Mouse (Mus musculus): ENCODE measurements at regions not wholly inside any gene's neighbourhood (a gene's known extent, or its start where the extent isn't known, plus 50 kb on each side); places are given as distances from the start of the nearest gene placed in this dataset.

DNA sequence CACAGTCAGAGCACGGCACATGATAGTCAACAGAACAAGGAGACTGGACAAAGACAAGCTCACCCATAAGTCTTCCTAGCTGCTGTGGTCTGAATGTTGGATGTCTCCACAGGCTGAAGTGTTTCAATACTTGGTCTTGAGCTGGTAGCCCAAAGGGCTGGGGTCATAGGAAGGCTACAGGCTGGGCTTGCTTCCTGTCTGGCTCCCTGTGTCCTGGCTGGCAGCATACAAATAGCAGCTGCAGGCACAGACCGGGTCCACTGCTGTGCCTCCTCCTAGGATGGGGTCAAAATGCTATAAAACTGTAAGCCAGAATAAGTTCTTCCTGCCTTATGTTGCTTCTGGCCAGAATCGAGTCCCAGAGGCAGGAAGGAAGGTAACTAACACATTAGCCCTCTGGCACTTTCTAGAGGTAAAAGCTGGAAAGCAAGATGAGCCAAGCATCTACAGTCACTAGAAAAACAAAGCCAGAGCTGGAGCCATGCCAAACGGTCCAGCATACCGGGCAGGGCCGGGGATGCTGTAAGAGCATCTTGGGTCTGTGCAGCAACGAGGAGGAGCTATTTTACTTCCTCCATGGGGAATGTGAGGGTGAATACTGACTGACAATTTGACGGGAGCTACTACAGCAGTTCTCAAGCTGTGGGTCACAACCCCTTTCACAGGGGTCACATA lies 93.2 kb upstream of the Prok2 start:
- Histone ChIP-seq H3K79me2 (ENCODE audit: control insufficient read depth, insufficient read depth, low read length, poor library complexity) (no peaks in the 10 kb centered on the region), H3K4me3 (ENCODE audit: control insufficient read depth in 1 of 2, insufficient read depth in 1 of 2, low read depth in 2 of 2, low read length in 2 of 2) (no peak overlapping the region), H3K9me3 (replicated peaks; ENCODE audit: insufficient read depth, low read length) (no peaks in the 10 kb centered on the region), H3K27me3 (ENCODE audit: control insufficient read depth in 1 of 2, insufficient read depth in 2 of 2, low read length in 2 of 2) (no peaks in the 10 kb centered on the region; a peak in 1 of 4 replicates), H3K36me3 (ENCODE audit: control insufficient read depth in 1 of 2, insufficient read depth in 2 of 2, low read length in 2 of 2) (no peaks in the 10 kb centered on the region), H3K4me1 (ENCODE audit: control insufficient read depth in 1 of 2, insufficient read depth in 2 of 2, low read length in 2 of 2) (no peaks in the 10 kb centered on the region), H3K9ac (ENCODE audit: control insufficient read depth, low read depth, low read length, poor library complexity, severe bottlenecking) (no peak overlapping the region), H3K27ac (ENCODE audit: control insufficient read depth, low read depth, low read length) (no peak overlapping the region)
- TF ChIP-seq USF2 (IDR thresholded peaks at IDR 0.05; ENCODE audit: borderline replicate concordance in 1 of 2, insufficient read depth in 1 of 2, low read depth in 1 of 2, low read length in 2 of 2) = no peak
- no peak for TF ChIP-seq ZMIZ1 (IDR thresholded peaks at IDR 0.05; ENCODE audit: low read depth, low read length)
- TF ChIP-seq MAZ (IDR thresholded peaks at IDR 0.05; ENCODE audit: low read depth, low read length) = no peak
- no peak for TF ChIP-seq TCF12 (IDR thresholded peaks at IDR 0.05; ENCODE audit: low read depth, low read length)
- no peak for TF ChIP-seq EP300 (IDR thresholded peaks at IDR 0.05; ENCODE audit: low read depth in 1 of 2, low read length in 2 of 2)
- DNase-seq (ENCODE audit: low read depth, low spot score) = no peak

- Histone ChIP-seq H3K27me3 (ENCODE audit: control insufficient read depth in 1 of 2, insufficient read depth in 2 of 2, low read length in 2 of 2) (no peaks in the 10 kb centered on the region; a peak in 1 of 4 replicates), H3K27ac (ENCODE audit: control insufficient read depth, low read depth, low read length) (no peak overlapping the region)
Measured at GRCm38 (mm10) chr6:99818486-99818885, 92.3 kb upstream of the Prok2 start.

DNA sequence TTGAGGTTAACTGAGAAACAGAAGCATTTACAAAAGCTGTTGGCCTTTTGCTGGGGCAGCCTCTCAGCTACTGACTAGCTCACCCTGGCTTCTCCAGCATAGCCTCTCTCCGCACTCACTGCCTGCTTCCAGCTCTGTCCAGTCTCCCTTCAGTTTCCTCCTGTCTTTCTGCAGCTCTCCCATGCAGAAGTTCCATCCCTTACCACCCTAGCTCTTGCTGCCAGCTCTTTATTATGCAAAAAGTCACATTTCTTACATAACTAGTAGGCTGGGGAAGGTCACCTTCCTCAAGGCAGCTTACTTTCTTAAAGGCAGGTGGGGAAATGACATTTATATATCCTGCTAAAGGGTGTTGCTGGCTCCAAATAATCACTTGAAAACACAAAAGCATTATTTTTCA lies 91.1 kb upstream of the Prok2 start:
- no peaks in the 10 kb centered on the region for H3K4me1 ChIP-seq (ENCODE audit: control insufficient read depth in 1 of 2, insufficient read depth in 2 of 2, low read length in 2 of 2)
- H3K9ac ChIP-seq (ENCODE audit: control insufficient read depth, low read depth, low read length, poor library complexity, severe bottlenecking) = no peak overlapping the region
- no peaks in the 10 kb centered on the region for H3K36me3 ChIP-seq (ENCODE audit: control insufficient read depth in 1 of 2, insufficient read depth in 2 of 2, low read length in 2 of 2)
- H3K9me3 ChIP-seq (replicated peaks; ENCODE audit: insufficient read depth, low read length) = no peaks in the 10 kb centered on the region
- TF ChIP-seq CHD2 (IDR thresholded peaks at IDR 0.05; ENCODE audit: low read length) (no peak), GABPA (IDR thresholded peaks at IDR 0.05; ENCODE audit: low read depth, low read length) (no peak), POLR2A (IDR thresholded peaks at IDR 0.05; ENCODE audit: control insufficient read depth in 1 of 2, insufficient read depth in 1 of 2, low read depth in 1 of 2, low read length in 2 of 2, poor library complexity in 1 of 2) (no peak), CHD1 (IDR thresholded peaks at IDR 0.05; ENCODE audit: low read depth, low read length) (no peak), ZNF384 (IDR thresholded peaks at IDR 0.05; ENCODE audit: low read depth, low read length) (no peak), JUND (IDR thresholded peaks at IDR 0.05; ENCODE audit: low read depth, low read length) (no peak)
- H3K79me2 ChIP-seq (ENCODE audit: control insufficient read depth, insufficient read depth, low read length, poor library complexity) = no peaks in the 10 kb centered on the region
- no peak overlapping the region for H3K27ac ChIP-seq (ENCODE audit: control insufficient read depth, low read depth, low read length)
- no peaks in the 10 kb centered on the region; a peak in 1 of 4 replicates for H3K27me3 ChIP-seq (ENCODE audit: control insufficient read depth in 1 of 2, insufficient read depth in 2 of 2, low read length in 2 of 2)
- no peak overlapping the region for H3K4me3 ChIP-seq (ENCODE audit: control insufficient read depth in 1 of 2, insufficient read depth in 1 of 2, low read depth in 2 of 2, low read length in 2 of 2)
- DNase-seq (ENCODE audit: low read depth, low spot score) = no peak

More at GRCm38 (mm10) chr6:99818486-99818885, 92.3 kb upstream of the Prok2 start:
- H3K4me3 ChIP-seq (ENCODE audit: control insufficient read depth in 1 of 2, insufficient read depth in 1 of 2, low read depth in 2 of 2, low read length in 2 of 2) = no peak overlapping the region
- H3K4me1 ChIP-seq (ENCODE audit: control insufficient read depth in 1 of 2, insufficient read depth in 2 of 2, low read length in 2 of 2) = no peaks in the 10 kb centered on the region
- no peak overlapping the region for H3K9ac ChIP-seq (ENCODE audit: control insufficient read depth, low read depth, low read length, poor library complexity, severe bottlenecking)
- H3K9me3 ChIP-seq (replicated peaks; ENCODE audit: insufficient read depth, low read length) = no peaks in the 10 kb centered on the region
- H3K79me2 ChIP-seq (ENCODE audit: control insufficient read depth, insufficient read depth, low read length, poor library complexity) = no peaks in the 10 kb centered on the region
- TF ChIP-seq MEF2A (IDR thresholded peaks at IDR 0.05; ENCODE audit: extremely low read depth, insufficient replicate concordance, low read depth, low read length, poor library complexity, severe bottlenecking) (no peak), KAT2A (conservative IDR thresholded peaks at IDR 0.05; ENCODE audit: low read depth, low read length) (no peak), SMC3 (IDR thresholded peaks at IDR 0.05; ENCODE audit: low read depth, low read length) (no peak), E2F4 (IDR thresholded peaks at IDR 0.05; ENCODE audit: borderline replicate concordance, low read depth, low read length) (no peak), UBTF (IDR thresholded peaks at IDR 0.05; ENCODE audit: borderline replicate concordance, insufficient read depth, low read depth, low read length) (no peak), TCF12 (IDR thresholded peaks at IDR 0.05; ENCODE audit: low read depth, low read length) (no peak), ZC3H11A (IDR thresholded peaks at IDR 0.05; ENCODE audit: low read depth, low read length) (no peak), MYC (IDR thresholded peaks at IDR 0.05; ENCODE audit: low read depth, low read length) (no peak), MAFK (IDR thresholded peaks at IDR 0.05; ENCODE audit: borderline replicate concordance, low read depth, low read length) (no peak), EP300 (IDR thresholded peaks at IDR 0.05; ENCODE audit: low read depth in 1 of 2, low read length in 2 of 2) (no peak), USF1 (IDR thresholded peaks at IDR 0.05; ENCODE audit: low read depth, low read length) (no peak), NELFE (IDR thresholded peaks at IDR 0.05; ENCODE audit: low read depth, low read length) (no peak), ETS1 (IDR thresholded peaks at IDR 0.05; ENCODE audit: low read depth, low read length) (no peak), RAD21 (IDR thresholded peaks at IDR 0.05; ENCODE audit: low read depth, low read length) (no peak), POLR2AphosphoS2 (IDR thresholded peaks at IDR 0.05; ENCODE audit: low read length) (no peak), CTCF (IDR thresholded peaks at IDR 0.05 in 2 of 3, conservative IDR thresholded peaks at IDR 0.05 in 1 of 3; ENCODE audit: control insufficient read depth in 1 of 3, insufficient read depth in 1 of 3, low read depth in 2 of 3, low read length in 3 of 3, poor library complexity in 1 of 3, severe bottlenecking in 1 of 3) (no peak), SIN3A (IDR thresholded peaks at IDR 0.05; ENCODE audit: low read length) (no peak), ELF1 (IDR thresholded peaks at IDR 0.05; ENCODE audit: low read depth, low read length) (no peak)
- no peaks in the 10 kb centered on the region for H3K36me3 ChIP-seq (ENCODE audit: control insufficient read depth in 1 of 2, insufficient read depth in 2 of 2, low read length in 2 of 2)
- DNase-seq (ENCODE audit: low read depth, low spot score) = no peak

Data from MEL (cell line).